Mouse (Mus musculus): Measurements from ENCODE around the gene Cxcl5. TPM values are rescaled to one million over a fixed set of nuclear protein-coding genes. Genes with fewer than 3 reads are reported as not detected.
"Not testable (repeated sequence)": the region's sequence is repeated elsewhere in the genome, so short reads cannot be mapped to it uniquely, and the experiment has no call there.

Gene Cxcl5
- total RNA-seq, 2 experiments from 2014 or later: 0.17 to 0.18 TPM

- DNase-seq (ENCODE audit: low spot score): peak; percentile 38
- intact Hi-C loops (cut with DNase I): no loop called here
These were observed 19.7 kb downstream of the Cxcl5 start for GRCm38 (mm10) chr5:90778856-90779255.

GRCm38 (mm10) chr5:90783697-90784096, 24.5 kb downstream of the Cxcl5 start:
- intact Hi-C loops (cut with DNase I): loop anchor here (5.0 kb wide), 1 partner anchor 124 kb away; no protein-coding TSS in a partner anchor

GRCm38 (mm10) chr5:90785659-90786588, 26.8 kb downstream of the Cxcl5 start, which contains the start of gene Cxcl3:
Gene Cxcl3, plus strand, starts transcription at chr5:90786103.
- DNase-seq (ENCODE audit: low spot score): no peak
- intact Hi-C loops (cut with DNase I): no loop called here

More at GRCm38 (mm10) chr5:90783697-90784096, 24.5 kb downstream of the Cxcl5 start:
- no peak for DNase-seq (ENCODE audit: low spot score)

GRCm38 (mm10) chr5:90788114-90788513, 29.0 kb downstream of the Cxcl5 start:
- no peak for DNase-seq (ENCODE audit: low spot score)
- intact Hi-C loops (cut with DNase I): loop anchor here (2.0 kb wide), 1 partner anchor 127 kb away; no protein-coding TSS in a partner anchor

GRCm38 (mm10) chr5:90789306-90790073, 30.3 kb downstream of the Cxcl5 start:
- intact Hi-C loops (cut with DNase I): loop anchor here (2.0 kb wide), 1 partner anchor 129 kb away; no protein-coding TSS in a partner anchor

GRCm38 (mm10) chr5:90790074-90790502, 30.9 kb downstream of the Cxcl5 start:
- DNase-seq (ENCODE audit: low spot score): no peak
- intact Hi-C loops (cut with DNase I): no loop called here

More at GRCm38 (mm10) chr5:90789306-90790073, 30.3 kb downstream of the Cxcl5 start:
- DNase-seq (ENCODE audit: low spot score): no peak

- DNase-seq (ENCODE audit: low spot score): no peak
- intact Hi-C loops (cut with DNase I): no loop called here
These were observed 35.0 kb downstream of the Cxcl5 start, which contains the start of gene Cxcl15 for GRCm38 (mm10) chr5:90794195-90794625. Gene Cxcl15, plus strand, starts transcription at chr5:90794534.

- DNase-seq (ENCODE audit: low spot score); intact Hi-C loops (cut with DNase I): not testable (repeated sequence)
These were observed 36.2 kb downstream of the Cxcl5 start for GRCm38 (mm10) chr5:90795392-90795791.

- DNase-seq (ENCODE audit: low spot score): no peak
- intact Hi-C loops (cut with DNase I): no loop called here
These were observed 45.4 kb downstream of the Cxcl5 start for GRCm38 (mm10) chr5:90804574-90804973.

GRCm38 (mm10) chr5:90806050-90806449, 46.9 kb downstream of the Cxcl5 start:
- no peak for DNase-seq (ENCODE audit: low spot score)
- intact Hi-C loops (cut with DNase I): no loop called here

- no peak for DNase-seq (ENCODE audit: low spot score)
- intact Hi-C loops (cut with DNase I): no loop called here
These were observed 48.2 kb downstream of the Cxcl5 start for GRCm38 (mm10) chr5:90807176-90807950.

Small RNAs within 50 kb of the gene (microRNA-seq; reads per million reads assigned to microRNA genes)
- gene Gm24322: not detected

Other genes starting within 250 kb of the Cxcl5 start
- gene Afm, start 240.4 kb upstream of the Cxcl5 start, total RNA-seq (2021): not detected
- gene 5830473C10Rik, start 198.3 kb upstream of the Cxcl5 start, total RNA-seq (2021): not detected
- not detected for gene Rassf6, start 118.7 kb upstream of the Cxcl5 start, total RNA-seq (2021)
- 10 to 100 TPM in 1 of 2 experiments, 1 to 10 TPM in 1; 5.2 to 12.8 TPM for gene Ppbp, start 9.2 kb downstream of the Cxcl5 start, total RNA-seq (2021)
- gene Pf4, start 13.1 kb downstream of the Cxcl5 start, total RNA-seq (2021): 10 to 100 TPM; 33.7 to 39.4 TPM
- not detected for gene Cxcl3, start 26.7 kb downstream of the Cxcl5 start, total RNA-seq (2021)
- gene Cxcl15, start 35.2 kb downstream of the Cxcl5 start, total RNA-seq (2021): not detected
- gene Cxcl1, start 131.9 kb downstream of the Cxcl5 start, total RNA-seq (2021): under 1 TPM; 0.55 to 0.64 TPM
- not detected for gene Cxcl2, start 144.5 kb downstream of the Cxcl5 start, total RNA-seq (2021)
- 10 to 100 TPM; 10.3 to 12.6 TPM for gene Mthfd2l, start 171.8 kb downstream of the Cxcl5 start, total RNA-seq (2021)